Mouse (Mus musculus): ENCODE data around the gene Zfp512b. TPM values are rescaled to one million over a fixed set of nuclear protein-coding genes. Genes with fewer than 3 reads are reported as not detected.

The Zfp512b gene
- polyA plus RNA-seq, 1 experiment from 2014 or later: 22.8 TPM

- H3K4me3 ChIP-seq (ENCODE audit: low read length): peak overlapping the region; percentile 99
- H3K27me3 ChIP-seq (ENCODE audit: control insufficient read depth, insufficient read depth, low read length): no peaks in the 10 kb centered on the region
- peak; percentile 92 for ATAC-seq (replicated peaks; ENCODE audit: extremely low read depth, insufficient read depth, low FRiP score)
- WGBS: under 1% methylated on average over 57 of the region's 57 CpGs
- peak overlapping the region; percentile 82 for H3K27ac ChIP-seq (ENCODE audit: low read length)
- peaks cover 15% of the 10 kb centered on the region for H3K4me1 ChIP-seq (ENCODE audit: control insufficient read depth, insufficient read depth, low read length)
- H3K9ac ChIP-seq (ENCODE audit: low read length): peak overlapping the region; percentile 94
- H3K4me2 ChIP-seq (ENCODE audit: low read depth, low read length): peak overlapping the region; percentile 89
- no peaks in the 10 kb centered on the region for H3K9me3 ChIP-seq (replicated peaks; ENCODE audit: control insufficient read depth, low read length)
- H3K36me3 ChIP-seq (ENCODE audit: control insufficient read depth, insufficient read depth): no peaks in the 10 kb centered on the region
Observed at GRCm38 (mm10) chr2:181600828-181601750, 8.5 kb upstream of the Zfp512b start.

- H3K4me2 ChIP-seq (ENCODE audit: low read depth, low read length): peak overlapping the region; percentile 89
- no peak for ATAC-seq (replicated peaks; ENCODE audit: extremely low read depth, insufficient read depth, low FRiP score)
- H3K4me3 ChIP-seq (ENCODE audit: low read length): peak overlapping the region; percentile 99
- no peaks in the 10 kb centered on the region for H3K9me3 ChIP-seq (replicated peaks; ENCODE audit: control insufficient read depth, low read length)
- H3K27me3 ChIP-seq (ENCODE audit: control insufficient read depth, insufficient read depth, low read length): no peaks in the 10 kb centered on the region
- peak overlapping the region; percentile 81; the same call in 1 of the 2 replicates for H3K27ac ChIP-seq (ENCODE audit: low read length)
- no peaks in the 10 kb centered on the region for H3K36me3 ChIP-seq (ENCODE audit: control insufficient read depth, insufficient read depth)
- peaks cover 15% of the 10 kb centered on the region for H3K4me1 ChIP-seq (ENCODE audit: control insufficient read depth, insufficient read depth, low read length)
- WGBS: 66% methylated on average over 6 of the region's 6 CpGs
- peak overlapping the region; percentile 94 for H3K9ac ChIP-seq (ENCODE audit: low read length)
Observed at GRCm38 (mm10) chr2:181600226-181600758, 7.7 kb upstream of the Zfp512b start.

GRCm38 (mm10) chr2:181598454-181599351 is 6.1 kb upstream of the Zfp512b start, which contains the start of gene Samd10:
Gene Samd10 (minus strand): TSS chr2:181599212.
- Histone ChIP-seq H3K9ac (ENCODE audit: low read length) (peak within 1 kb of the TSS; percentile 91), H3K4me1 (ENCODE audit: control insufficient read depth, insufficient read depth, low read length) (peaks cover 15% of the 10 kb centered on the region), H3K4me3 (ENCODE audit: low read length) (peak within 1 kb of the TSS; percentile 86), H3K9me3 (replicated peaks; ENCODE audit: control insufficient read depth, low read length) (no peaks in the 10 kb centered on the region), H3K27me3 (ENCODE audit: control insufficient read depth, insufficient read depth, low read length) (no peaks in the 10 kb centered on the region), H3K4me2 (ENCODE audit: low read depth, low read length) (peak within 1 kb of the TSS; percentile 97), H3K36me3 (ENCODE audit: control insufficient read depth, insufficient read depth) (no peaks in the 10 kb centered on the region), H3K27ac (ENCODE audit: low read length) (peak within 1 kb of the TSS; percentile 73)
- WGBS: 3% methylated on average over 71 of the region's 71 CpGs
- peak; percentile 29 for ATAC-seq (replicated peaks; ENCODE audit: extremely low read depth, insufficient read depth, low FRiP score)

GRCm38 (mm10) chr2:181597378-181598061 is 4.9 kb upstream of the Zfp512b start:
- no peak overlapping the region for H3K4me2 ChIP-seq (ENCODE audit: low read depth, low read length)
- H3K27me3 ChIP-seq (ENCODE audit: control insufficient read depth, insufficient read depth, low read length): no peaks in the 10 kb centered on the region
- 66% methylated on average over 7 of the region's 7 CpGs for WGBS
- peaks cover 17% of the 10 kb centered on the region for H3K4me1 ChIP-seq (ENCODE audit: control insufficient read depth, insufficient read depth, low read length)
- H3K4me3 ChIP-seq (ENCODE audit: low read length): no peak overlapping the region
- H3K27ac ChIP-seq (ENCODE audit: low read length): no peak overlapping the region
- H3K36me3 ChIP-seq (ENCODE audit: control insufficient read depth, insufficient read depth): no peaks in the 10 kb centered on the region
- H3K9me3 ChIP-seq (replicated peaks; ENCODE audit: control insufficient read depth, low read length): no peaks in the 10 kb centered on the region
- no peak for ATAC-seq (replicated peaks; ENCODE audit: extremely low read depth, insufficient read depth, low FRiP score)
- no peak overlapping the region for H3K9ac ChIP-seq (ENCODE audit: low read length)

- WGBS: 56% methylated on average over 6 of the region's 6 CpGs
- H3K9ac ChIP-seq (ENCODE audit: low read length): no peak overlapping the region
- no peak for ATAC-seq (replicated peaks; ENCODE audit: extremely low read depth, insufficient read depth, low FRiP score)
Observed at GRCm38 (mm10) chr2:181596221-181596960, 3.8 kb upstream of the Zfp512b start.

GRCm38 (mm10) chr2:181594946-181595696 is 2.5 kb upstream of the Zfp512b start:
- WGBS: 67% methylated on average over 4 of the region's 4 CpGs
- Histone ChIP-seq H3K9ac (ENCODE audit: low read length) (no peak overlapping the region), H3K27ac (ENCODE audit: low read length) (no peak overlapping the region), H3K36me3 (ENCODE audit: control insufficient read depth, insufficient read depth) (no peaks in the 10 kb centered on the region), H3K9me3 (replicated peaks; ENCODE audit: control insufficient read depth, low read length) (no peaks in the 10 kb centered on the region), H3K27me3 (ENCODE audit: control insufficient read depth, insufficient read depth, low read length) (no peaks in the 10 kb centered on the region), H3K4me2 (ENCODE audit: low read depth, low read length) (no peak overlapping the region), H3K4me1 (ENCODE audit: control insufficient read depth, insufficient read depth, low read length) (peaks cover 14% of the 10 kb centered on the region), H3K4me3 (ENCODE audit: low read length) (no peak overlapping the region)
- ATAC-seq (replicated peaks; ENCODE audit: extremely low read depth, insufficient read depth, low FRiP score): no peak

More at GRCm38 (mm10) chr2:181596221-181596960, 3.8 kb upstream of the Zfp512b start:
- no peaks in the 10 kb centered on the region for H3K27me3 ChIP-seq (ENCODE audit: control insufficient read depth, insufficient read depth, low read length)
- no peaks in the 10 kb centered on the region for H3K9me3 ChIP-seq (replicated peaks; ENCODE audit: control insufficient read depth, low read length)
- no peak overlapping the region for H3K4me2 ChIP-seq (ENCODE audit: low read depth, low read length)
- H3K4me1 ChIP-seq (ENCODE audit: control insufficient read depth, insufficient read depth, low read length): peaks cover 16% of the 10 kb centered on the region
- H3K36me3 ChIP-seq (ENCODE audit: control insufficient read depth, insufficient read depth): no peaks in the 10 kb centered on the region
- no peak overlapping the region for H3K4me3 ChIP-seq (ENCODE audit: low read length)
- no peak overlapping the region for H3K27ac ChIP-seq (ENCODE audit: low read length)

GRCm38 (mm10) chr2:181593937-181594336 is 1.3 kb upstream of the Zfp512b start:
- peaks cover 14% of the 10 kb centered on the region for H3K4me1 ChIP-seq (ENCODE audit: control insufficient read depth, insufficient read depth, low read length)
- H3K9ac ChIP-seq (ENCODE audit: low read length): no peak overlapping the region
- ATAC-seq (replicated peaks; ENCODE audit: extremely low read depth, insufficient read depth, low FRiP score): no peak
- H3K9me3 ChIP-seq (replicated peaks; ENCODE audit: control insufficient read depth, low read length): no peaks in the 10 kb centered on the region
- H3K4me2 ChIP-seq (ENCODE audit: low read depth, low read length): no peak overlapping the region
- no peak overlapping the region for H3K4me3 ChIP-seq (ENCODE audit: low read length)
- H3K27me3 ChIP-seq (ENCODE audit: control insufficient read depth, insufficient read depth, low read length): no peaks in the 10 kb centered on the region
- H3K27ac ChIP-seq (ENCODE audit: low read length): no peak overlapping the region
- peaks cover 6% of the 10 kb centered on the region; the same call in 1 of the 2 replicates for H3K36me3 ChIP-seq (ENCODE audit: control insufficient read depth, insufficient read depth)

Measured in heart, embryonic 16.5 days (tissue).